Comparison of ENCODE assay signal across 23 mouse cellular contexts in the genomic region with DNA sequence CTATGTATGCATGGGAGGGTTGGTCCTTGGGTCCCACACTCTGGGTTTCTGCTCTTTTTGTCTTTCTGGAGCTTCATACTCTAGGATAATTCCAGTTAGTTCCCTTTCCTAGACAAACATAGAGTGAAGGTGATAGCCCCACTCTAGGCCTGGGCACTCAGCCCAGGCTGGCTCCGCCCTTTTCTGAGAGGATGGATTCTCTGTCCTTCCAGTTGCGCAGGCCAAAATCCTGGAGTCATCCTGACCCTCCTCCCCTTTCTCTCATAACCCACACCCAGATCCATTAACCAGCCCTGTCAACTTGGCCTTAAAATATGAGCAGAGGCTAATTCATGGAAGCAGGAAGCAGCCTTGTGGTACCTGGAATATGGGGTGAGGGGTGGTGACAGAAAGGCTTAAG.
"Had no signal": no experiment of that assay in that cellular context is flagged by ENCODE, and none has a peak within 500 bp of the region (broad histone marks: within the 10 kb centered on the region; RNA-seq: fewer than 3 reads in every experiment).

No protein-coding gene starts in this region.

- H3K27me3 ChIP-seq: lung, embryonic 15.5 days; megakaryocyte, embryonic 14.5 days; midbrain, embryonic 13.5 days; neural tube, embryonic 13.5 days had no signal

- H3K4me1 ChIP-seq: megakaryocyte, embryonic 14.5 days; midbrain, embryonic 13.5 days; neural tube, embryonic 13.5 days had no signal

- H3K4me3 ChIP-seq: layer of hippocampus, adult 2 months; limb, embryonic 10.5 days; limb, embryonic 13.5 days; lung, embryonic 15.5 days; megakaryocyte, embryonic 14.5 days; midbrain, embryonic 10.5 days; midbrain, embryonic 13.5 days; myocyte; neural tube, embryonic 13.5 days had no signal

- DNase-seq: kidney, postnatal 14 days; layer of hippocampus, adult 9-11 months; liver; lung, postnatal 14 days; retina, postnatal 1 day; right cerebral cortex, postnatal 25 days; thymus, adult 2 months; thymus, postnatal 14 days; thymus, postnatal 4 days had no signal

- H3K9ac ChIP-seq: limb, embryonic 13.5 days; liver, embryonic 14.5 days; liver, postnatal 0 days; lung, embryonic 15.5 days; midbrain, embryonic 13.5 days; neural tube, embryonic 13.5 days had no signal

- H3K27ac ChIP-seq: layer of hippocampus, adult 2 months; limb, embryonic 13.5 days; liver, embryonic 14.5 days; lung, embryonic 15.5 days; midbrain, embryonic 10.5 days; midbrain, embryonic 13.5 days; neural tube, embryonic 13.5 days; stomach, postnatal 0 days had no signal

- H3K4me2 ChIP-seq: limb, embryonic 13.5 days; lung, embryonic 15.5 days; midbrain, embryonic 13.5 days; neural tube, embryonic 13.5 days had no signal

- H3K36me3 ChIP-seq: limb, embryonic 10.5 days; limb, embryonic 13.5 days; lung, embryonic 15.5 days; midbrain, embryonic 10.5 days; midbrain, embryonic 13.5 days; neural tube, embryonic 13.5 days had no signal

- H3K9me3 ChIP-seq: limb, embryonic 10.5 days; limb, embryonic 13.5 days; lung, embryonic 15.5 days; midbrain, embryonic 10.5 days; midbrain, embryonic 13.5 days; neural tube, embryonic 13.5 days had no signal

- ATAC-seq: intestine, embryonic 16.5 days; liver, postnatal 0 days; midbrain, embryonic 13.5 days; midbrain, embryonic 16.5 days had no signal
